ENCODE assay signal across 8 mouse cellular contexts in genomic region chr3:33918785-33919184, GRCm38 (mm10).
DNase-seq lines count a peak whose midpoint lies in the region; ATAC-seq and TF ChIP-seq lines count a peak whose summit lies in the region.

No protein-coding gene starts in this region.

- no peak for ATAC-seq in heart, postnatal 0 days (ENCODE audit: insufficient read depth, low read depth)

- no peaks in the 10 kb centered on the region for H3K27me3 ChIP-seq in embryonic facial prominence, embryonic 10.5 days (replicated peaks; ENCODE audit: low read depth, poor library complexity, severe bottlenecking)
- H3K27me3 ChIP-seq in heart, postnatal 0 days (ENCODE audit: control insufficient read depth, insufficient read depth, low read length) = no peaks in the 10 kb centered on the region

- no peak overlapping the region for H3K27ac ChIP-seq in embryonic facial prominence, embryonic 10.5 days (replicated peaks)
- no peak overlapping the region for H3K27ac ChIP-seq in heart, postnatal 0 days (ENCODE audit: low read depth)

- DNase-seq in CD8-positive naive resting alpha-beta T cell, adult 2 months (ENCODE audit: low read depth in 2 of 2, low spot score in 2 of 2) = peak; percentile 9 to 19
- DNase-seq in adrenal gland, postnatal 25 days = peak; percentile 86
- DNase-seq in embryonic facial prominence, embryonic 10.5 days (ENCODE audit: low spot score) = peak; percentile 84
- peak; percentile 54 for DNase-seq in heart, postnatal 0 days (ENCODE audit: low spot score)
- peak; percentile 68 to 92 for DNase-seq in layer of hippocampus, adult 18-20 months (ENCODE audit: low spot score in 2 of 2)
- DNase-seq in lung, postnatal 10 days = peak; percentile 69
- DNase-seq in retina, postnatal 7 days (ENCODE audit: low read depth, low spot score) = peak; percentile 49
- peak; percentile 60 for DNase-seq in urinary bladder, adult 2 months (ENCODE audit: low spot score)

- 10% methylated on average over 10 of the region's 10 CpGs for WGBS in embryonic facial prominence, embryonic 10.5 days
- WGBS in heart, postnatal 0 days = 8% methylated on average over 10 of the region's 10 CpGs

- peak; percentile 68 for TF ChIP-seq CTCF in heart, postnatal 0 days (IDR thresholded peaks at IDR 0.05; ENCODE audit: low read depth)

- no peaks in the 10 kb centered on the region for H3K36me3 ChIP-seq in embryonic facial prominence, embryonic 10.5 days (replicated peaks)
- no peaks in the 10 kb centered on the region for H3K36me3 ChIP-seq in heart, postnatal 0 days (replicated peaks; ENCODE audit: control insufficient read depth, insufficient read depth, low read length)

- H3K4me1 ChIP-seq in embryonic facial prominence, embryonic 10.5 days = no peaks in the 10 kb centered on the region
- H3K4me1 ChIP-seq in heart, postnatal 0 days (ENCODE audit: control insufficient read depth, insufficient read depth) = no peaks in the 10 kb centered on the region

- no peak for TF ChIP-seq EP300 in heart, postnatal 0 days (IDR thresholded peaks at IDR 0.05; ENCODE audit: low read depth)

- no peak overlapping the region for H3K9ac ChIP-seq in heart, postnatal 0 days (replicated peaks; ENCODE audit: low read depth, low read length)

- H3K9me3 ChIP-seq in embryonic facial prominence, embryonic 10.5 days = no peaks in the 10 kb centered on the region
- H3K9me3 ChIP-seq in heart, postnatal 0 days (replicated peaks; ENCODE audit: control insufficient read depth, low read length) = no peaks in the 10 kb centered on the region

- H3K4me3 ChIP-seq in embryonic facial prominence, embryonic 10.5 days = no peak overlapping the region
- H3K4me3 ChIP-seq in heart, postnatal 0 days (ENCODE audit: low read depth, low read length) = no peak overlapping the region

- H3K4me2 ChIP-seq in heart, postnatal 0 days (ENCODE audit: low read depth, low read length) = no peak overlapping the region

Comparison
In these comparisons a context has a peak if more than half of its experiments do, and no peak if none do; other contexts are left out.
1. DNase-seq: peak in every context shown above with its lines; median percentile 86 in adrenal gland, postnatal 25 days; 84 in embryonic facial prominence, embryonic 10.5 days; 80 in layer of hippocampus, adult 18-20 months; 69 in lung, postnatal 10 days; 60 in urinary bladder, adult 2 months; 54 in heart, postnatal 0 days; 49 in retina, postnatal 7 days; 14 in CD8-positive naive resting alpha-beta T cell, adult 2 months.